Mouse (Mus musculus) G1E (cell line): ENCODE measurements at regions not wholly inside any gene's neighbourhood (a gene's known extent, or its start where the extent isn't known, plus 50 kb on each side); places are given as distances from the start of the nearest gene placed in this dataset.

Experiments
- CTCF ChIP-seq: IDR thresholded peaks from 2 replicates; pipeline ENCODE4 v1.5.1; 2012; ENCODE audit warnings: low read depth, low read length, inconsistent platforms, mixed read lengths
- GATA1 ChIP-seq: IDR thresholded peaks from 2 replicates; pipeline ENCODE4 v1.6.1; 2012; ENCODE audit warnings: borderline replicate concordance, low read length, inconsistent platforms, mixed read lengths
- GATA2 ChIP-seq: IDR thresholded peaks from 2 replicates; pipeline ENCODE4 v1.6.1; 2012; ENCODE audit warnings: low read depth, low read length, inconsistent platforms, borderline replicate concordance

- TF ChIP-seq CTCF (no peak), GATA1 (no peak), GATA2 (no peak)
These were observed 414.6 kb upstream of the Mki67 start for GRCm38 (mm10) chr7:136130666-136131239.
